Mouse (Mus musculus) testis, adult 2 months (tissue): ENCODE measurements around the gene Nyap2.

Experiments used
- CTCF ChIP-seq: fragments of 200-500 bp; IDR thresholded peaks from 2 replicates; pipeline ENCODE4 v1.5.1; 2012; ENCODE audit warnings: low read depth, mild to moderate bottlenecking, inconsistent platforms, low read length, moderate library complexity; ENCODE audit not compliant: control insufficient read depth, insufficient read depth, insufficient replicate concordance
- POLR2A ChIP-seq: fragments of 200-500 bp; IDR thresholded peaks from 2 replicates; pipeline ENCODE4 v1.6.1; 2012; ENCODE audit warnings: low read depth, mild to moderate bottlenecking, inconsistent platforms, low read length, moderate library complexity; ENCODE audit not compliant: control insufficient read depth

- TF ChIP-seq POLR2A (no peak), CTCF (no peak)
Measured at GRCm38 (mm10) chr1:81211491-81211890, 134.7 kb downstream of the Nyap2 start.
